In the genomic region with DNA sequence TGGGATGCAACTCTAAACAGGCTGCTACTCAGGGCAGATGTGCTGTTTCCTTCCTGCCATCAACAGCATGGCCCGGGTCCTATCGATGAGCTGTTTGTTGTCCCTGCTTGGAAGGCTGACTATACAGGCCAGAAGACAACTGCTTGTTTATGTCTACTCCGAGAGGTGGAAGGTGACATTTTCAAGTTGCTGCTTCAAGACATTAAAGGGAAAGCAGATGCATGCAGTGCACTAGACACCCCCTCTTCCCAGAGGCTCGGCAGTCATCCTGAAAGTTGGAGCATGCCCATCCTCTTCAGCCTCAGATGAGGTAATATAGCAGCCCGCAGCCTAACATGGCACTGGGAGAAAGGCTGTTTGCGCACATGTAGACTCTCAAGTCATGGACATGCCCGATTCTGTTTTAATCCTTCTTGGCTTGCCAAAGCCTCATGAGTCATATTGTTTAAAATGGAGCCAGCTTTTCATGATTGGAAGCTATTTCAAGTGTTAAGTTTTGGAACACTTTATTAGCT, we compare ENCODE assay signal across 11 mouse cellular contexts. TPM values are rescaled to one million over a fixed set of nuclear protein-coding genes. Genes with fewer than 3 reads are reported as not detected.
A peak's percentile ranks its signal among the peaks of the same experiment; 100 is the strongest.
DNase-seq lines count a peak whose midpoint lies in the region; ATAC-seq and TF ChIP-seq lines count a peak whose summit lies in the region.
"Had no signal": no experiment of that assay in that cellular context is flagged by ENCODE, and none has a peak within 500 bp of the region (broad histone marks: within the 10 kb centered on the region; RNA-seq: fewer than 3 reads in every experiment).

No protein-coding gene starts in this region.

- no peaks in the 10 kb centered on the region for H3K9me3 ChIP-seq in lung, embryonic 14.5 days (ENCODE audit: low read depth, low read length)
- no peaks in the 10 kb centered on the region for H3K9me3 ChIP-seq in liver, postnatal 0 days (ENCODE audit: low read length)

- DNase-seq in 3T3-L1 (ENCODE audit: low read depth, low spot score), result peak; percentile 84
- peak; percentile 55 for DNase-seq in Muller cell, postnatal 12 days (ENCODE audit: inconsistent ontology term)
- DNase-seq in heart, adult 9 months (ENCODE audit: low spot score in 2 of 2), result peak; percentile 55 to 59
- peak; percentile 80 for DNase-seq in lung, embryonic 14.5 days
- DNase-seq in testis, postnatal 14 days (ENCODE audit: low spot score), result no peak
- DNase-seq in liver, postnatal 0 days, result no peak
- DNase-seq in thymus, postnatal 36 days, result no peak
- DNase-seq: cerebellum, adult 9-11 months; thymus, postnatal 25 days had no signal

- 43% methylated on average over 7 of the region's 7 CpGs for WGBS in lung, embryonic 14.5 days
- 65% methylated on average over 7 of the region's 7 CpGs for WGBS in liver, postnatal 0 days (ENCODE audit: insufficient replicate concordance)

- H3K4me3 ChIP-seq in lung, embryonic 14.5 days (ENCODE audit: low read depth, low read length), result no peak overlapping the region
- H3K4me3 ChIP-seq in liver, postnatal 0 days (ENCODE audit: low read depth, low read length), result no peak overlapping the region

- ATAC-seq in lung, embryonic 14.5 days (ENCODE audit: insufficient read depth), result peak; percentile 88
- ATAC-seq in liver, postnatal 0 days, result no peak

- no peak overlapping the region for H3K9ac ChIP-seq in lung, embryonic 14.5 days
- H3K9ac ChIP-seq in liver, postnatal 0 days (replicated peaks), result no peak overlapping the region

- no peak overlapping the region for H3K27ac ChIP-seq in lung, embryonic 14.5 days (ENCODE audit: low read depth)
- H3K27ac ChIP-seq in liver, postnatal 0 days (ENCODE audit: low read depth), result no peak overlapping the region

- 0 out of 2 replicates have a peak overlapping the region, but pooled peaks have one; percentile 8 for H3K4me2 ChIP-seq in lung, embryonic 14.5 days
- H3K4me2 ChIP-seq in liver, postnatal 0 days (ENCODE audit: low read depth, low read length), result no peak overlapping the region

- TF ChIP-seq CTCF in lung, embryonic 14.5 days (IDR thresholded peaks at IDR 0.05; ENCODE audit: low read depth), result no peak
- TF ChIP-seq CTCF in liver, postnatal 0 days (IDR thresholded peaks at IDR 0.05; ENCODE audit: low read depth), result no peak

- TF ChIP-seq EP300 in liver, postnatal 0 days (IDR thresholded peaks at IDR 0.05; ENCODE audit: low read depth), result no peak

- no peaks in the 10 kb centered on the region for H3K27me3 ChIP-seq in lung, embryonic 14.5 days (ENCODE audit: insufficient read depth, low read length)
- no peaks in the 10 kb centered on the region for H3K27me3 ChIP-seq in liver, postnatal 0 days (ENCODE audit: insufficient read depth, low read length)

- H3K36me3 ChIP-seq in lung, embryonic 14.5 days (ENCODE audit: insufficient read depth), result no peaks in the 10 kb centered on the region
- no peaks in the 10 kb centered on the region for H3K36me3 ChIP-seq in liver, postnatal 0 days (replicated peaks; ENCODE audit: insufficient read depth, low read length)

- H3K4me1 ChIP-seq in lung, embryonic 14.5 days (ENCODE audit: insufficient read depth), result peaks cover 29% of the 10 kb centered on the region
- H3K4me1 ChIP-seq in liver, postnatal 0 days (ENCODE audit: insufficient read depth), result peaks cover 10% of the 10 kb centered on the region; the same call in 1 of the 2 replicates

RNA-seq across cellular contexts. Expression of a gene that starts 23.2 kb away (rescaled TPM):
- 0.05 and 0.11 TPM in 2 replicates for polyA plus RNA-seq in lung, embryonic 14.5 days (2014; fragmentation: Nextera tagmentation; extraction: Ambion mirVana)
- polyA plus RNA-seq in liver, postnatal 0 days (2015; fragmentation: Nextera tagmentation; extraction: Ambion mirVana), result 0.06 and 0.13 TPM in 2 replicates
- polyA plus RNA-seq: heart, embryonic 14.5 days; kidney, embryonic 14.5 days had no signal

RNA-seq across cellular contexts. Expression of a gene that starts 40.5 kb away (rescaled TPM):
- polyA plus RNA-seq in lung, embryonic 14.5 days (2014; fragmentation: Nextera tagmentation; extraction: Ambion mirVana), result 55.1 and 59.7 TPM in 2 replicates
- 18.3 and 21.6 TPM in 2 replicates for polyA plus RNA-seq in liver, postnatal 0 days (2015; fragmentation: Nextera tagmentation; extraction: Ambion mirVana)

Comparison
In these comparisons a context has a peak if more than half of its experiments do, and no peak if none do; other contexts are left out.
1. DNase-seq: peak in 3T3-L1 (single experiment), Muller cell, postnatal 12 days (single experiment), heart, adult 9 months (2 of 2) and lung, embryonic 14.5 days (single experiment); none in testis, postnatal 14 days (single experiment), liver, postnatal 0 days (single experiment) and thymus, postnatal 36 days (0 of 2).